Mouse (Mus musculus): Measurements from ENCODE around the gene Ptprcap. TPM values are rescaled to one million over a fixed set of nuclear protein-coding genes. Genes with fewer than 3 reads are reported as not detected.
A peak's percentile ranks its signal among the peaks of the same experiment; 100 is the strongest.
"Not testable (repeated sequence)": the region's sequence is repeated elsewhere in the genome, so short reads cannot be mapped to it uniquely, and the experiment has no call there.

Gene Ptprcap
- total and polyA plus RNA-seq, 3 experiments = 67.9 to 75.7 TPM; not detected in 1

- Histone ChIP-seq H3K36me3 (ENCODE audit: control insufficient read depth in 1 of 2, insufficient read depth in 2 of 2, low read length in 2 of 2) (peaks cover 0 to 41% of the 10 kb centered on the region in 2 experiments; a peak in 2 of 4 replicates), H3K4me1 (ENCODE audit: control insufficient read depth in 1 of 2, insufficient read depth in 2 of 2, low read length in 2 of 2) (peaks cover 25 to 27% of the 10 kb centered on the region in 2 experiments), H3K27ac (ENCODE audit: control insufficient read depth, low read depth, low read length) (peak overlapping the region; percentile 95)
- not testable (repeated sequence) for H3K4me3 ChIP-seq (ENCODE audit: control insufficient read depth in 1 of 2, insufficient read depth in 1 of 2, low read depth in 2 of 2, low read length in 2 of 2); H3K27me3 ChIP-seq (ENCODE audit: control insufficient read depth in 1 of 2, insufficient read depth in 2 of 2, low read length in 2 of 2); H3K9me3 ChIP-seq (replicated peaks; ENCODE audit: insufficient read depth, low read length); H3K9ac ChIP-seq (ENCODE audit: control insufficient read depth, low read depth, low read length, poor library complexity, severe bottlenecking); H3K79me2 ChIP-seq (ENCODE audit: control insufficient read depth, insufficient read depth, low read length, poor library complexity)
- TF ChIP-seq SMC3 (IDR thresholded peaks at IDR 0.05; ENCODE audit: low read depth, low read length) = 0 out of 2 replicates have a peak, but pooled peaks have one; percentile 2
- peak; percentile 46; the same call in 1 of the 2 replicates for TF ChIP-seq MYC (IDR thresholded peaks at IDR 0.05; ENCODE audit: low read depth, low read length)
- TF ChIP-seq TBP (IDR thresholded peaks at IDR 0.05; ENCODE audit: low read depth, low read length) = peak; percentile 8; the same call in 1 of the 2 replicates
- TF ChIP-seq ZNF384 (IDR thresholded peaks at IDR 0.05; ENCODE audit: low read depth, low read length) = peak; percentile 58
- TF ChIP-seq ETS1 (IDR thresholded peaks at IDR 0.05; ENCODE audit: low read depth, low read length) = peak; percentile 11; the same call in 1 of the 2 replicates
- DNase-seq (ENCODE audit: low read depth, low spot score) = peak; percentile 71
These were observed 31.5 kb upstream of the Ptprcap start for GRCm38 (mm10) chr19:4121896-4122295.

GRCm38 (mm10) chr19:4122411-4123370 lies 30.7 kb upstream of the Ptprcap start:
- H3K4me3 ChIP-seq (ENCODE audit: control insufficient read depth in 1 of 2, insufficient read depth in 1 of 2, low read depth in 2 of 2, low read length in 2 of 2) = peak overlapping the region; percentile 35 to 53
- peak overlapping the region; percentile 64 for H3K9ac ChIP-seq (ENCODE audit: control insufficient read depth, low read depth, low read length, poor library complexity, severe bottlenecking)
- peak overlapping the region; percentile 95 for H3K27ac ChIP-seq (ENCODE audit: control insufficient read depth, low read depth, low read length)
- peak; percentile 88 for DNase-seq (ENCODE audit: low read depth, low spot score)
- H3K9me3 ChIP-seq (replicated peaks; ENCODE audit: insufficient read depth, low read length) = no peaks in the 10 kb centered on the region
- no peaks in the 10 kb centered on the region for H3K27me3 ChIP-seq (ENCODE audit: control insufficient read depth in 1 of 2, insufficient read depth in 2 of 2, low read length in 2 of 2)
- H3K79me2 ChIP-seq (ENCODE audit: control insufficient read depth, insufficient read depth, low read length, poor library complexity) = peaks cover 7% of the 10 kb centered on the region
- peaks cover 25 to 27% of the 10 kb centered on the region in 2 experiments for H3K4me1 ChIP-seq (ENCODE audit: control insufficient read depth in 1 of 2, insufficient read depth in 2 of 2, low read length in 2 of 2)
- peaks cover 0 to 41% of the 10 kb centered on the region in 2 experiments; a peak in 2 of 4 replicates for H3K36me3 ChIP-seq (ENCODE audit: control insufficient read depth in 1 of 2, insufficient read depth in 2 of 2, low read length in 2 of 2)
- TF ChIP-seq POLR2AphosphoS5 (IDR thresholded peaks at IDR 0.05; ENCODE audit: borderline replicate concordance, low read depth, low read length) (no peak), HCFC1 (IDR thresholded peaks at IDR 0.05; ENCODE audit: low read depth, low read length) (peak; percentile 50), ZKSCAN1 (IDR thresholded peaks at IDR 0.05; ENCODE audit: low read depth, low read length) (no peak), TCF12 (IDR thresholded peaks at IDR 0.05; ENCODE audit: low read depth, low read length) (no peak), ELF1 (IDR thresholded peaks at IDR 0.05; ENCODE audit: low read depth, low read length) (no peak), MEF2A (IDR thresholded peaks at IDR 0.05; ENCODE audit: extremely low read depth, insufficient replicate concordance, low read depth, low read length, poor library complexity, severe bottlenecking) (no peak), MXI1 (IDR thresholded peaks at IDR 0.05; ENCODE audit: low read depth, low read length) (peak; percentile 58), ETS1 (IDR thresholded peaks at IDR 0.05; ENCODE audit: low read depth, low read length) (peak; percentile 68), MYB (IDR thresholded peaks at IDR 0.05; ENCODE audit: low read depth, low read length) (no peak), USF1 (IDR thresholded peaks at IDR 0.05; ENCODE audit: low read depth, low read length) (no peak), CTCF (IDR thresholded peaks at IDR 0.05 in 2 of 3, conservative IDR thresholded peaks at IDR 0.05 in 1 of 3; ENCODE audit: control insufficient read depth in 1 of 3, insufficient read depth in 1 of 3, low read depth in 2 of 3, low read length in 3 of 3, poor library complexity in 1 of 3, severe bottlenecking in 1 of 3) (peak in 1 of 3 experiments; percentile 32; a peak in 2 of 6 replicates), JUND (IDR thresholded peaks at IDR 0.05; ENCODE audit: low read depth, low read length) (0 out of 2 replicates have a peak, but pooled peaks have one; percentile 43), EP300 (IDR thresholded peaks at IDR 0.05; ENCODE audit: low read depth in 1 of 2, low read length in 2 of 2) (peak; percentile 36 to 68; a peak in 2 of 4 replicates), ZMIZ1 (IDR thresholded peaks at IDR 0.05; ENCODE audit: low read depth, low read length) (no peak), MAFK (IDR thresholded peaks at IDR 0.05; ENCODE audit: borderline replicate concordance, low read depth, low read length) (peak; percentile 99), ZC3H11A (IDR thresholded peaks at IDR 0.05; ENCODE audit: low read depth, low read length) (no peak), UBTF (IDR thresholded peaks at IDR 0.05; ENCODE audit: borderline replicate concordance, insufficient read depth, low read depth, low read length) (no peak), CHD2 (IDR thresholded peaks at IDR 0.05; ENCODE audit: low read length) (no peak; the same call in 1 of the 2 replicates), MYC (IDR thresholded peaks at IDR 0.05; ENCODE audit: low read depth, low read length) (peak; percentile 68; the same call in 1 of the 2 replicates), ZNF384 (IDR thresholded peaks at IDR 0.05; ENCODE audit: low read depth, low read length) (peak; percentile 78), KAT2A (conservative IDR thresholded peaks at IDR 0.05; ENCODE audit: low read depth, low read length) (no peak), TAL1 (IDR thresholded peaks at IDR 0.05; ENCODE audit: low read length) (no peak), MAX (IDR thresholded peaks at IDR 0.05; ENCODE audit: low read length) (no peak), RCOR1 (IDR thresholded peaks at IDR 0.05; ENCODE audit: low read depth, low read length) (peak; percentile 58; the same call in 1 of the 2 replicates), NELFE (IDR thresholded peaks at IDR 0.05; ENCODE audit: low read depth, low read length) (peak; percentile 23; the same call in 1 of the 2 replicates), E2F4 (IDR thresholded peaks at IDR 0.05; ENCODE audit: borderline replicate concordance, low read depth, low read length) (no peak)

Measured in MEL (cell line).